Mouse (Mus musculus): Measurements from ENCODE around the gene Slc30a1.

- TF ChIP-seq CTCF (IDR thresholded peaks at IDR 0.05; ENCODE audit: low read depth, low read length) (no peak), POLR2A (IDR thresholded peaks at IDR 0.05; ENCODE audit: extremely low read depth, insufficient read depth, low read length) (no peak)
Measured at GRCm38 (mm10) chr1:191928345-191928744, 21.8 kb downstream of the Slc30a1 start.
